In the genomic region with DNA sequence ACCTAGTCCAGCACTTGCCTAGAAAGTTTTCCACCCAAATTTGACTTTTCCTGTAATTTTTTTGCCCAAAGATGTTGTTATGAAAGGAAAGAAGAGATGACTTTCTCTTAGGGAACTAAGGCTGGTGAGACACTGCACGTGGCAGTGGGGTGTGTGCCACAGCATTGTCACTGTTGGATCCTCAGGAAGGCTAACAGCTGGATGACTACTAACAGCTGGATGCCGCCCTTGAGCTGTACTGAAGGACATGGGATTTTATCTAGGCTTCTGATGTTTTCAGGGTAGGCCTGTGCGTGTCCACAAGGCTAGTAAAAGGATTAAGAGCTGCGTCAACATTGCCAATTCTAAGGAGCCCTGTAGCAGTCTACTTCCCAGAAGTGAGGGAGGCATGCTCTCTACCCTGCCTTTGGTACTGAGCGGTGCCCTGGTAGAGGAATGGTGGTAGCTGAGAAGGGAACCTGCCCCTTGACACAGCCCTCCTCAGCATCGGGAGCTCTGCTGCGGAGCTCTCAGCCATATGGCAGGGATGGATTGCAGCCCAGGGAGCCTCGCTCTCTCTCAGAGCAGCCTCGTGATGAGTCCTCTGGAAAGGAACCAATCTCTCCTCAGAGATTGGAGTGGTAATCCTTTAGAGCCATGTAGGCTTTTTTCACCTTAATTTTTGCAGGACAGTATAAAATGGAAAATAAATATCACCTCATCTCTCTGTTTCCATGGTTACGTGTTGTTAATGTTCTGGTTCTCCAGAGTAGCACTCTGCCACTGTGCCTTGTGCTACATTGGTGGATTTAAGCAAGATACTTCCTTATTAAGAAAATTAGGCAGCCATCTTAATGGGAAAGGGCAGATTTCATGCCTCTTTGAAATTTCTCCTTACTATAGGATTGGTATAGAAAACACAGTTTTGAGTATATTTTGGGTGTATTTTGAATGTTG, we compare ENCODE assay signal across 9 mouse cellular contexts. TPM values are rescaled to one million over a fixed set of nuclear protein-coding genes. Genes with fewer than 3 reads are reported as not detected.
DNase-seq lines count a peak whose midpoint lies in the region; ATAC-seq lines count a peak whose summit lies in the region.
"Had no signal": no experiment of that assay in that cellular context is flagged by ENCODE, and none has a peak within 500 bp of the region (broad histone marks: within the 10 kb centered on the region; RNA-seq: fewer than 3 reads in every experiment).

No protein-coding gene starts in this region.

- no peaks in the 10 kb centered on the region for H3K27me3 ChIP-seq in hindbrain, embryonic 16.5 days (replicated peaks; ENCODE audit: control insufficient read depth, insufficient read depth, low read length)
- no peaks in the 10 kb centered on the region for H3K27me3 ChIP-seq in midbrain, embryonic 14.5 days (ENCODE audit: control insufficient read depth, insufficient read depth, low read length)

- peak; percentile 95 for ATAC-seq in frontal cortex, adult (ENCODE audit: low TSS enrichment)
- ATAC-seq in hindbrain, embryonic 16.5 days, result peak; percentile 77
- no peak for ATAC-seq in midbrain, embryonic 14.5 days (ENCODE audit: low FRiP score, low TSS enrichment)

- WGBS in hindbrain, embryonic 16.5 days, result 69% methylated on average over 10 of the region's 10 CpGs
- 58% methylated on average over 10 of the region's 10 CpGs for WGBS in midbrain, embryonic 14.5 days

- H3K36me3 ChIP-seq in hindbrain, embryonic 16.5 days (ENCODE audit: control insufficient read depth, insufficient read depth, low read length), result no peaks in the 10 kb centered on the region
- peaks cover 48% of the 10 kb centered on the region for H3K36me3 ChIP-seq in midbrain, embryonic 14.5 days (ENCODE audit: control insufficient read depth, insufficient read depth, low read length)

- peaks cover 8% of the 10 kb centered on the region; the same call in 1 of the 2 replicates for H3K4me1 ChIP-seq in hindbrain, embryonic 16.5 days (ENCODE audit: control insufficient read depth, insufficient read depth, low read depth, low read length)
- peaks cover 7% of the 10 kb centered on the region; the same call in 1 of the 2 replicates for H3K4me1 ChIP-seq in midbrain, embryonic 14.5 days (ENCODE audit: control insufficient read depth, insufficient read depth, low read length)

- peak overlapping the region; percentile 74 for H3K27ac ChIP-seq in hindbrain, embryonic 16.5 days (ENCODE audit: low read depth, low read length)
- peak overlapping the region; percentile 73 for H3K27ac ChIP-seq in midbrain, embryonic 14.5 days (replicated peaks; ENCODE audit: low read depth, low read length)
- H3K27ac ChIP-seq: heart, adult 2 months had no signal

- no peak overlapping the region for H3K4me3 ChIP-seq in hindbrain, embryonic 16.5 days (ENCODE audit: low read length)
- H3K4me3 ChIP-seq in midbrain, embryonic 14.5 days (replicated peaks; ENCODE audit: low read depth, low read length), result no peak overlapping the region
- H3K4me3 ChIP-seq: heart, adult 2 months had no signal

- no peak overlapping the region for H3K4me2 ChIP-seq in hindbrain, embryonic 16.5 days (ENCODE audit: low read length)
- H3K4me2 ChIP-seq in midbrain, embryonic 14.5 days (ENCODE audit: low read length), result no peak overlapping the region

- DNase-seq in frontal cortex, postnatal 14 days (ENCODE audit: low spot score in 2 of 2), result no peak
- peak; percentile 49 for DNase-seq in adrenal gland, adult 8-10 months
- DNase-seq in midbrain, embryonic 14.5 days, result peak; percentile 57
- no peak for DNase-seq in gastrocnemius, postnatal 4 days (ENCODE audit: low spot score in 2 of 2)
- no peak for DNase-seq in ovary, postnatal 10 days (ENCODE audit: low spot score)
- no peak for DNase-seq in urinary bladder, adult 2 months (ENCODE audit: low spot score)
- DNase-seq: heart, adult 2 months had no signal

- H3K9ac ChIP-seq in hindbrain, embryonic 16.5 days (ENCODE audit: low read depth, low read length), result peak overlapping the region; percentile 50
- peak overlapping the region; percentile 12; the same call in 1 of the 2 replicates for H3K9ac ChIP-seq in midbrain, embryonic 14.5 days (replicated peaks; ENCODE audit: low read length)

- no peaks in the 10 kb centered on the region for H3K9me3 ChIP-seq in hindbrain, embryonic 16.5 days (ENCODE audit: control insufficient read depth, low read length)
- no peaks in the 10 kb centered on the region for H3K9me3 ChIP-seq in midbrain, embryonic 14.5 days (ENCODE audit: control insufficient read depth, low read length)

RNA-seq across cellular contexts. Expression of gene Cmtr1, which starts 7.9 kb away (rescaled TPM):
- 100 to 1,000 TPM; 108 to 175 (median 150) TPM for total RNA-seq in adrenal gland, adult 8-10 months (2022)
- polyA plus RNA-seq in hindbrain, embryonic 16.5 days (2015; fragmentation: Nextera tagmentation; extraction: Ambion mirVana), result 106 and 117 TPM in 2 replicates
- polyA plus RNA-seq in midbrain, embryonic 14.5 days (2014; fragmentation: Nextera tagmentation; extraction: Ambion mirVana), result 103 and 136 TPM in 2 replicates
- total RNA-seq in gastrocnemius, postnatal 4 days (2021), result 10 to 100 TPM; 52.0 to 56.4 TPM
- polyA plus RNA-seq in urinary bladder, adult 2 months (2012; rRNA removed), result 45.2 and 45.8 TPM in 2 replicates

RNA-seq across cellular contexts. Expression of gene Ccdc167, which starts 48.5 kb away (rescaled TPM):
- total RNA-seq in adrenal gland, adult 8-10 months (2022), result 10 to 100 TPM; 11.0 to 18.0 (median 14.2) TPM
- 9.3 and 11.1 TPM in 2 replicates for polyA plus RNA-seq in hindbrain, embryonic 16.5 days (2015; fragmentation: Nextera tagmentation; extraction: Ambion mirVana)
- 11.3 and 11.4 TPM in 2 replicates for polyA plus RNA-seq in midbrain, embryonic 14.5 days (2014; fragmentation: Nextera tagmentation; extraction: Ambion mirVana)
- 10 to 100 TPM; 12.2 to 12.5 TPM for total RNA-seq in gastrocnemius, postnatal 4 days (2021)
- 11.2 and 11.3 TPM in 2 replicates for polyA plus RNA-seq in urinary bladder, adult 2 months (2012; rRNA removed)

RNA-seq across cellular contexts. Expression of gene Gm28043, which starts 53.6 kb away (rescaled TPM):
- total RNA-seq in adrenal gland, adult 8-10 months (2022), result 1 to 10 TPM; 3.1 to 8.1 (median 5.0) TPM
- 1.8 and 2.3 TPM in 2 replicates for polyA plus RNA-seq in hindbrain, embryonic 16.5 days (2015; fragmentation: Nextera tagmentation; extraction: Ambion mirVana)
- polyA plus RNA-seq in midbrain, embryonic 14.5 days (2014; fragmentation: Nextera tagmentation; extraction: Ambion mirVana), result 2.0 and 2.9 TPM in 2 replicates
- 1 to 10 TPM; 1.7 to 2.6 TPM for total RNA-seq in gastrocnemius, postnatal 4 days (2021)
- 1.7 and 1.8 TPM in 2 replicates for polyA plus RNA-seq in urinary bladder, adult 2 months (2012; rRNA removed)

RNA-seq across cellular contexts. Expression of gene Rnf8, which starts 53.7 kb away (rescaled TPM):
- 10 to 100 TPM; 49.0 to 66.1 (median 57.1) TPM for total RNA-seq in adrenal gland, adult 8-10 months (2022)
- polyA plus RNA-seq in hindbrain, embryonic 16.5 days (2015; fragmentation: Nextera tagmentation; extraction: Ambion mirVana), result 82.0 and 82.5 TPM in 2 replicates
- polyA plus RNA-seq in midbrain, embryonic 14.5 days (2014; fragmentation: Nextera tagmentation; extraction: Ambion mirVana), result 80.5 and 86.8 TPM in 2 replicates
- total RNA-seq in gastrocnemius, postnatal 4 days (2021), result 10 to 100 TPM; 36.3 to 37.6 TPM
- 31.7 and 35.6 TPM in 2 replicates for polyA plus RNA-seq in urinary bladder, adult 2 months (2012; rRNA removed)

Comparison
In these comparisons a context has a peak if more than half of its experiments do, and no peak if none do; other contexts are left out.
1. DNase-seq: peak in adrenal gland, adult 8-10 months (single experiment) and midbrain, embryonic 14.5 days (single experiment); none in frontal cortex, postnatal 14 days (0 of 2), gastrocnemius, postnatal 4 days (0 of 2), ovary, postnatal 10 days (single experiment) and urinary bladder, adult 2 months (single experiment).